Mouse (Mus musculus) midbrain, embryonic 13.5 days (tissue): ENCODE measurements around the gene Ogt. TPM values are rescaled to one million over a fixed set of nuclear protein-coding genes. Genes with fewer than 3 reads are reported as not detected.

ENCODE experiments used
- ATAC-seq: fragments of 200-750 bp; cut with Nextera tagmentation; 2 replicates; pipeline ENCODE4 v1.8.0; 2017; ENCODE audit warnings: mild to moderate bottlenecking, moderate TSS enrichment, moderate library complexity
- H3K27ac ChIP-seq: fragments of 300-500 bp; sonication (generic); 2 replicates; pipeline ENCODE4 v1.5.1; 2015; ENCODE audit warnings: inconsistent platforms, mild to moderate bottlenecking, moderate library complexity
- H3K27me3 ChIP-seq: fragments of 300-500 bp; sonication (generic); 2 replicates; pipeline ENCODE4 v1.6.1; 2015; ENCODE audit warnings: mild to moderate bottlenecking, inconsistent platforms
- H3K36me3 ChIP-seq: fragments of 300-500 bp; sonication (generic); 2 replicates; pipeline ENCODE4 v1.6.1; 2015; ENCODE audit warnings: mild to moderate bottlenecking, inconsistent platforms
- H3K4me1 ChIP-seq: fragments of 300-500 bp; sonication (generic); replicated peaks from 2 replicates; pipeline ENCODE4 v1.6.1; 2015; ENCODE audit warnings: inconsistent platforms
- H3K4me2 ChIP-seq: fragments of 300-500 bp; sonication (generic); replicated peaks from 2 replicates; pipeline ENCODE4 v1.6.1; 2015; ENCODE audit warnings: moderate library complexity, mild to moderate bottlenecking, inconsistent platforms
- H3K4me3 ChIP-seq: fragments of 300-500 bp; sonication (generic); replicated peaks from 2 replicates; pipeline ENCODE4 v1.5.1; 2015; ENCODE audit warnings: mild to moderate bottlenecking, inconsistent platforms
- H3K9ac ChIP-seq: fragments of 300-500 bp; sonication (generic); replicated peaks from 2 replicates; pipeline ENCODE4 v1.6.1; 2015; ENCODE audit warnings: mild to moderate bottlenecking, inconsistent platforms
- H3K9me3 ChIP-seq: fragments of 300-500 bp; sonication (generic); 2 replicates; pipeline ENCODE4 v1.6.1; 2016; ENCODE audit warnings: mild to moderate bottlenecking, inconsistent platforms
- WGBS: fragments of 180-500 bp; shearing (Covaris S2); methylation state at CpG from one replicate; pipeline ENCODE4 v1.1.7; 2015; 5-methylcytosine and 5-hydroxymethylcytosine counted together
- polyA plus RNA-seq: library from polyadenylated mRNA; unstranded; fragments of >200 nt; fragmentation: Nextera tagmentation; extraction: Ambion mirVana; gene quantifications from 2 replicates; pipeline ENCODE4 v1.2.1, GENCODE M21; 2015

Ogt gene
- polyA plus RNA-seq, 1 experiment from 2014 or later: 233 TPM

- no peaks in the 10 kb centered on the region for H3K9me3 ChIP-seq
- no peak overlapping the region for H3K27ac ChIP-seq
- H3K4me2 ChIP-seq: no peak overlapping the region
- WGBS: 88% methylated on average over 5 of the region's 5 CpGs
- H3K36me3 ChIP-seq: no peaks in the 10 kb centered on the region
- no peak overlapping the region for H3K9ac ChIP-seq
- H3K4me3 ChIP-seq: no peak overlapping the region
- H3K27me3 ChIP-seq: no peaks in the 10 kb centered on the region
- H3K4me1 ChIP-seq: peaks cover 22% of the 10 kb centered on the region
- no peak for ATAC-seq
These were observed 6.8 kb downstream of the Ogt start for GRCm38 (mm10) chrX:101646621-101647020.

DNA sequence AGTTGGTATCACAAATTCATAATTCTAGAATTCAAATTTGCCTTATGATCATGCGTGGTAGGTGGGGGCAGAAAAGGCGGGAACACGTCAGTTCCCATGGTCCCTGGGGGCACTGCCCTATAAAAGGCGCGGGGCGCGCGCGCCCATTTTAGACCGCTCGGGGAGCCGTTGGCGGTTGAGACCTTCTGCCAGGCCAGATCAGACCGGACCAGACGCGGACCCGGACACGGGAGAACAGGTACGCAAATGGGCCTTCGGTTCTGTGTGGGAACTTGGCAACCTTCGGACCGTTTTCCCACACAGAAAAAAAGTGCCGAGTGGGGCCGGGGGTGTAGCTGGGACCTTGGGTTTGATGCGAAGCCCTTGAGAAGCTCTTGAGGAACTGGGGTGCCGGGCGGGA, 55.8 kb downstream of the Ogt start:
- Histone ChIP-seq H3K4me2 (no peak overlapping the region), H3K9ac (no peak overlapping the region), H3K36me3 (no peaks in the 10 kb centered on the region), H3K4me3 (no peak overlapping the region), H3K27ac (no peak overlapping the region), H3K27me3 (no peaks in the 10 kb centered on the region), H3K4me1 (no peaks in the 10 kb centered on the region), H3K9me3 (peaks cover 5% of the 10 kb centered on the region; the same call in 1 of the 2 replicates)
- 92% methylated on average over 27 of the region's 27 CpGs for WGBS
- ATAC-seq: no peak

- Histone ChIP-seq H3K27me3 (no peaks in the 10 kb centered on the region), H3K4me2 (no peak overlapping the region), H3K27ac (no peak overlapping the region), H3K36me3 (no peaks in the 10 kb centered on the region), H3K9me3 (peaks cover 5% of the 10 kb centered on the region; the same call in 1 of the 2 replicates), H3K9ac (no peak overlapping the region), H3K4me3 (no peak overlapping the region), H3K4me1 (no peaks in the 10 kb centered on the region)
- no peak for ATAC-seq
- 71% methylated on average over 54 of the region's 54 CpGs for whole genome bisulfite sequencing
These were observed 57.7 kb downstream of the Ogt start for GRCm38 (mm10) chrX:101697537-101697936.

DNA sequence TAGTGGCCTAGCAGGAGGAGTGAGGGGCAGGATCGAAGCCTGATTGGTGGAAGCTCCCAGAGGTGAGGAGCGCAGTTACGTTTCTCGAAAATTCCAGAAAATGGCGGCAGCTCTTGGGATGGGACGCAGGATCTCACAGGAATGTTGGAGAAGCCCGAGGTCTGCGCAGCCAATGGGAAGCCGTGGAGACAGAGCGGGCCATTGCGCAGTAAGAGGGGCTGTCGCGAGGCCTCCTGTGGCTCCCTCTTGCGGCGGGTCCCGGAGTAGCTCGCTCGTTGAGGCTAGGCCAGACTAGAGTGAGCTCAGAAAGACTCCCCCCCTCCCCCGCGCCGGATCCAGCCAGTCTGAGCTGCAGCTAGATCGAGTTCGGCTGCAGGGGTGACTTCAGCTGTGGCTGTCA, 58.4 kb downstream of the Ogt start:
- Histone ChIP-seq H3K4me3 (no peak overlapping the region), H3K27me3 (no peaks in the 10 kb centered on the region), H3K4me1 (no peaks in the 10 kb centered on the region), H3K27ac (no peak overlapping the region), H3K36me3 (no peaks in the 10 kb centered on the region), H3K9me3 (peaks cover 5% of the 10 kb centered on the region; the same call in 1 of the 2 replicates), H3K9ac (no peak overlapping the region), H3K4me2 (no peak overlapping the region)
- 61% methylated on average over 23 of the region's 23 CpGs for WGBS
- ATAC-seq: no peak

DNA sequence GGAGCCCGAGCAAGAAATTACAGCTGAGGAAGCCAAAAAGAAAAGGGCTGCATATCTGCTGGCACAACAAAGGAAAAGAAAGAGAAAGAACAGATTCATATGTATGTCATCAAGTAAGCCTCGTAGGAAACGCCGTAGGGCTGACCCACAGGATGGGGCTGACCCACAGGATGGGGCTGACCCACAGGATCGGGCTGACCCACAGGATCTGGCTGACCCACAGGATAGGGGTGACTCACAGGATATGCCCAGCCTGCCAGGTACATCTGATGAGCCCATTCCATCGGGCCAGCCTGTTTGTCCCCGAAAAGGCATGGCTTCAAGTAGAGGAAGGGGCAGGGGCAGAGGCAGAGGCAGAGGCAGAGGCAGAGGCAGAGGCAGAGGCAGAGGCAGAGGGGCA, 65.3 kb downstream of the Ogt start:
- no peak overlapping the region for H3K27ac ChIP-seq
- ATAC-seq: no peak
- H3K9ac ChIP-seq: no peak overlapping the region
- 93% methylated on average over 7 of the region's 7 CpGs for WGBS
- H3K9me3 ChIP-seq: no peaks in the 10 kb centered on the region
- no peak overlapping the region for H3K4me3 ChIP-seq
- no peaks in the 10 kb centered on the region for H3K36me3 ChIP-seq
- no peaks in the 10 kb centered on the region for H3K27me3 ChIP-seq
- no peak overlapping the region for H3K4me2 ChIP-seq
- no peaks in the 10 kb centered on the region for H3K4me1 ChIP-seq

- Histone ChIP-seq H3K4me1 (no peaks in the 10 kb centered on the region), H3K27me3 (peaks cover 16% of the 10 kb centered on the region; the same call in 1 of the 2 replicates), H3K27ac (no peak overlapping the region), H3K4me2 (no peak overlapping the region), H3K9me3 (no peaks in the 10 kb centered on the region), H3K9ac (no peak overlapping the region), H3K36me3 (no peaks in the 10 kb centered on the region), H3K4me3 (no peak overlapping the region)
- ATAC-seq: no peak
- 81% methylated on average over 1 of the region's 1 CpGs for WGBS
These were observed 80.5 kb downstream of the Ogt start for GRCm38 (mm10) chrX:101720401-101720800.

DNA sequence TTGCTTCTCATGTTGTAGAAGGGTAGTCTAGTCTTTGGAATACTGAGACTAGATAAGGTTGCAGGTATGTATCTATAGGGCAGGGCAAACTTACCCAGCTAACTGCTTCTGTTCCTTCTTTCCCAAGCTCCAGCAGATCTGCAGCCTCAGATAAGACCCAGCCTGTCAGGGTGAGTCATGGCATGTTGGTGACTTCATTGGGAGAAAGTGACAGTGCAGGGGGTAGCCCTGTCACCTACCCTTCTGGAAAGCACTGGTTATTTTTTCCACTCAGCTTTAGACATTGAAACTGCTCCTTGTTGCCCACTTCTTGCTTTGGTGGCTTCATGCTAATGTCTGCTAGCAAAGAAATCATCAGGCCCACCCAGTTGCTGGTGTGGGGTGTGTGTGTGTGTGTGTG, 90.2 kb downstream of the Ogt start:
- H3K4me2 ChIP-seq: no peak overlapping the region
- no peaks in the 10 kb centered on the region for H3K4me1 ChIP-seq
- H3K9ac ChIP-seq: no peak overlapping the region
- no peak overlapping the region for H3K27ac ChIP-seq
- no peaks in the 10 kb centered on the region for H3K36me3 ChIP-seq
- H3K27me3 ChIP-seq: peaks cover 7% of the 10 kb centered on the region; the same call in 1 of the 2 replicates
- H3K9me3 ChIP-seq: no peaks in the 10 kb centered on the region
- ATAC-seq: no peak
- H3K4me3 ChIP-seq: no peak overlapping the region

DNA sequence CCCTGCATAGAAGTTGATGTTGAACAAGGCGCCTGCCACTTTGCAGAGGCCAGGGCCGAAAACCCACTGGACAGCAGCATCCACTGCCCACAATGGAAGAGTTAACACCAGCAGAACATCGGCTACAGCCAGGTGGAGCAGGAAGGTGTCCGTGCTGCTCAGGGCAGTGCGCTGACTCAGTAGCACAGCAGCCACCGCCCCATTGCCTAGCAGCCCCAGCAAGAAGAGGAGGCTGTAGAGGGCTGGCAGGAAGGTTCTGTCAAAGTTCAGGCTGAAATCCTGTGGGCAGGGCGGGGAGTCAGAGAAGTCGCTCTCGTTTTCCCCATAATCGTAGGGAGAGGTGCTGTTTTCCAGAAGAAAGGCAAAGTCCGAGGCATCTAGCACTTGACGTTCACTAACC, 92.8 kb downstream of the Ogt start:
- ATAC-seq: no peak
- Histone ChIP-seq H3K4me1 (no peaks in the 10 kb centered on the region), H3K4me3 (no peak overlapping the region), H3K4me2 (no peak overlapping the region), H3K27ac (no peak overlapping the region), H3K27me3 (peaks cover 22% of the 10 kb centered on the region; the same call in 1 of the 2 replicates), H3K36me3 (no peaks in the 10 kb centered on the region), H3K9ac (no peak overlapping the region), H3K9me3 (no peaks in the 10 kb centered on the region)
- WGBS: 80% methylated on average over 12 of the region's 12 CpGs

DNA sequence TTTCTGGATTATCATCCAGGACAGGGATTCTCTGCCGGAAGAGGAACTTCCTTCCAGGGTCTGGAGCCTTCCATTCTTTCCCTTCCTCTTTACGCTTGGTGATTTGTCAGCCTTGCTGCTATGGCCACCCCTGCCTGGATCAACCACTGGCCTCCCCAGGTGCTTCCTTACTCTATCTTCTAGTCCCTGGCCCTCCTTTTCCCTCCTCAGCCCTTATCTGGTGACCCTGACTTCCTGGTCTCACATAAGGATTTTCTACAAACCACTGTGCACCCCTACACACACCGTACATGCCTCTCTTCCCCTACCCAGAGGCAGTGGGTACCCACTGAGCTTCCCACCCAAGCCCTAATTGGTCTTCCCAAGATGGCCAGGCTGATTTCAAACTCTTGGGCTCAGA, 93.4 kb downstream of the Ogt start:
- WGBS: 90% methylated on average over 3 of the region's 3 CpGs
- H3K27me3 ChIP-seq: peaks cover 28% of the 10 kb centered on the region; the same call in 1 of the 2 replicates
- ATAC-seq: no peak
- no peak overlapping the region for H3K4me3 ChIP-seq
- H3K9ac ChIP-seq: no peak overlapping the region
- no peaks in the 10 kb centered on the region for H3K9me3 ChIP-seq
- H3K36me3 ChIP-seq: no peaks in the 10 kb centered on the region
- no peaks in the 10 kb centered on the region for H3K4me1 ChIP-seq
- no peak overlapping the region for H3K4me2 ChIP-seq
- H3K27ac ChIP-seq: no peak overlapping the region

- no peaks in the 10 kb centered on the region for H3K9me3 ChIP-seq
- no peaks in the 10 kb centered on the region for H3K4me1 ChIP-seq
- peaks cover 34% of the 10 kb centered on the region; the same call in 1 of the 2 replicates for H3K27me3 ChIP-seq
- no peak within 1 kb of the TSS for H3K4me2 ChIP-seq
- H3K27ac ChIP-seq: no peak within 1 kb of the TSS
- H3K36me3 ChIP-seq: no peaks in the 10 kb centered on the region
- no peak within 1 kb of the TSS for H3K9ac ChIP-seq
- 79% methylated on average over 11 of the region's 11 CpGs for WGBS
- no peak within 1 kb of the TSS for H3K4me3 ChIP-seq
- ATAC-seq: no peak
These were observed 94.0 kb downstream of the Ogt start, which contains the start of gene Cxcr3 for GRCm38 (mm10) chrX:101733828-101734319. TSS of gene Cxcr3 (minus strand) at chrX:101734269.

Other genes with a start within 250 kb of the Ogt start
- gene Zmym3, start 219.2 kb upstream of the Ogt start, polyA plus RNA-seq: 60.3 and 62.7 TPM in 2 replicates
- gene Nono, start 210.7 kb upstream of the Ogt start, polyA plus RNA-seq: 483 and 484 TPM in 2 replicates
- gene Itgb1bp2, start 191.0 kb upstream of the Ogt start, polyA plus RNA-seq: 2.8 TPM in 2 replicates
- 18.6 and 19.7 TPM in 2 replicates for gene Taf1, start 107.3 kb upstream of the Ogt start, polyA plus RNA-seq
- gene Cxcr3, start 94.2 kb downstream of the Ogt start, polyA plus RNA-seq: 0.17 and 0.22 TPM in 2 replicates
- gene Gm4779, start 154.4 kb downstream of the Ogt start, polyA plus RNA-seq: 0.08 TPM in 1 of 2 replicates, not detected in the other
- not detected in 2 replicates for gene 8030474K03Rik, start 154.6 kb downstream of the Ogt start, polyA plus RNA-seq
- gene Nhsl2, start 209.3 kb downstream of the Ogt start, polyA plus RNA-seq: 6.1 and 7.3 TPM in 2 replicates